Mouse (Mus musculus): ENCODE results near the gene Agbl2.

DNA sequence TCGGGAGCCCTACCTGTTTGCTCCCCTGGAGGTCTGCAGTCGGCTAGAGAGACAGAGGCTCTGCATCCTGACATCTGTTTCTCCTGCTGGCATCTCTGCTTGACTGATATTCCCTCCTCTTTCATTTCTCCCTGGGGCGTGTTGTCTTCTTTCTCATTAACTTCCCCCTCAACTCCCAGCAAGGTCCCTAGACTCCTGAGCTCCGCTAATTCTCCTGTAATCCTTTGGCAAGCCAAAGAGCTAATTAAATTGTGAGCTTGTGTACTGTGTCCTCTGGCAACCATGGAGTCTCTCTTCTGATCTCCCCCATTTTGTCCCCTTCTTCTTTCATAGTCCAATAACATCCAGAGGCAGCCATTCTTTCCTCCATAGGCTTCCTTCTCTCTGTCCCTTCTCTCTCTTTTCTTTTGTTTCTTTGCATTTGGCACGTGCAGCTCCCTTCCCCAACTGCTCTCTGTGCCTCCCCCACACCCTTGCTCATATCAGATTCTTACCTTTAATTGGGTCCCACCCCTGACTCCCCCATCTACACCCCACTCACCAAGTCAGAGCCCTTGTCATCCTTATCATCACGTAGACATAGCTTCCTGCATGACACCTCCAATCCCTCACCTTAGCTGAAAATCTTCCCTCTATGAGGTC is 97.7 kb downstream of the Agbl2 start:
- TF ChIP-seq CTCF (IDR thresholded peaks at IDR 0.05; ENCODE audit: insufficient read depth, low read depth, low read length) (no peak), POLR2A (IDR thresholded peaks at IDR 0.05; ENCODE audit: insufficient read depth, low read depth, low read length) (no peak)

Data from olfactory bulb, adult 2 months (tissue).